Mouse (Mus musculus) kidney, embryonic 15.5 days (tissue): ENCODE results near the gene Dcpp3. TPM values are rescaled to one million over a fixed set of nuclear protein-coding genes. Genes with fewer than 3 reads are reported as not detected.
"Not testable (repeated sequence)": the region's sequence is repeated elsewhere in the genome, so short reads cannot be mapped to it uniquely, and the experiment has no call there.

Source experiments
- ATAC-seq: fragments of 200-750 bp; cut with Nextera tagmentation; replicated peaks from 2 replicates; pipeline ENCODE4 v1.8.0; 2017; ENCODE audit warnings: moderate TSS enrichment; ENCODE audit not compliant: low FRiP score
- H3K27ac ChIP-seq: fragments of 300-500 bp; sonication (generic); 2 replicates; pipeline ENCODE4 v1.5.1; 2015; ENCODE audit warnings: mild to moderate bottlenecking, inconsistent platforms
- H3K27me3 ChIP-seq: fragments of 300-500 bp; sonication (generic); 2 replicates; pipeline ENCODE4 v1.6.1; 2015; ENCODE audit warnings: inconsistent platforms
- H3K36me3 ChIP-seq: fragments of 300-500 bp; sonication (generic); 2 replicates; pipeline ENCODE4 v1.6.1; 2015; ENCODE audit warnings: inconsistent platforms
- H3K4me1 ChIP-seq: fragments of 300-500 bp; sonication (generic); 2 replicates; pipeline ENCODE4 v1.6.1; 2015; ENCODE audit warnings: inconsistent platforms
- H3K4me2 ChIP-seq: fragments of 300-500 bp; sonication (generic); 2 replicates; pipeline ENCODE4 v1.6.1; 2015; ENCODE audit warnings: moderate library complexity, mild to moderate bottlenecking, inconsistent platforms
- H3K4me3 ChIP-seq: fragments of 300-500 bp; sonication (generic); replicated peaks from 2 replicates; pipeline ENCODE4 v1.5.1; 2015; ENCODE audit warnings: mild to moderate bottlenecking, inconsistent platforms
- H3K9ac ChIP-seq: fragments of 300-500 bp; sonication (generic); 2 replicates; pipeline ENCODE4 v1.6.1; 2015; ENCODE audit warnings: mild to moderate bottlenecking, inconsistent platforms
- H3K9me3 ChIP-seq: fragments of 300-500 bp; sonication (generic); replicated peaks from 2 replicates; pipeline ENCODE4 v1.6.1; 2016; ENCODE audit warnings: inconsistent platforms
- WGBS: fragments of 180-500 bp; shearing (Covaris S2); methylation state at CpG from one replicate; pipeline ENCODE4 v1.1.7; 2015; ENCODE audit warnings: mixed read lengths; 5-methylcytosine and 5-hydroxymethylcytosine counted together
- polyA plus RNA-seq: library from polyadenylated mRNA; unstranded; fragments of >200 nt; fragmentation: Nextera tagmentation; extraction: Ambion mirVana; gene quantifications from 2 replicates; pipeline ENCODE4 v1.2.1, GENCODE M21; 2015

The Dcpp3 gene
- not detected in 2 replicates for polyA plus RNA-seq

- not testable (repeated sequence) for H3K36me3 ChIP-seq, H3K9ac ChIP-seq, ATAC-seq, H3K27ac ChIP-seq, H3K27me3 ChIP-seq, H3K4me3 ChIP-seq, H3K4me2 ChIP-seq, H3K9me3 ChIP-seq, H3K4me1 ChIP-seq
- WGBS, result 80% methylated on average over 4 of the region's 4 CpGs
Observed at GRCm38 (mm10) chr17:23917158-23917557, at the start of gene Dcpp3. TSS of gene Dcpp3 (plus strand) at chr17:23917458.

GRCm38 (mm10) chr17:23867756-23868155 lies 49.5 kb upstream of the Dcpp3 start, which contains the start of gene Prss21:
TSS of gene Prss21 (plus strand) at chr17:23868056.
- Histone ChIP-seq H3K4me2 (no peak within 1 kb of the TSS), H3K4me3 (no peak within 1 kb of the TSS), H3K27ac (no peak within 1 kb of the TSS), H3K9ac (no peak within 1 kb of the TSS), H3K27me3 (no peaks in the 10 kb centered on the region), H3K36me3 (no peaks in the 10 kb centered on the region), H3K9me3 (no peaks in the 10 kb centered on the region), H3K4me1 (no peaks in the 10 kb centered on the region)
- WGBS, result 83% methylated on average over 15 of the region's 15 CpGs
- ATAC-seq, result no peak

GRCm38 (mm10) chr17:23868513-23868912 lies 48.7 kb upstream of the Dcpp3 start:
- no peak for ATAC-seq
- H3K4me1 ChIP-seq, result no peaks in the 10 kb centered on the region
- no peaks in the 10 kb centered on the region for H3K36me3 ChIP-seq
- H3K27ac ChIP-seq, result no peak overlapping the region
- no peaks in the 10 kb centered on the region for H3K9me3 ChIP-seq
- no peaks in the 10 kb centered on the region for H3K27me3 ChIP-seq
- 85% methylated on average over 11 of the region's 11 CpGs for WGBS
- no peak overlapping the region for H3K4me2 ChIP-seq
- no peak overlapping the region for H3K9ac ChIP-seq
- no peak overlapping the region for H3K4me3 ChIP-seq

GRCm38 (mm10) chr17:23873884-23874856 lies 43.1 kb upstream of the Dcpp3 start:
- Histone ChIP-seq H3K9me3 (no peaks in the 10 kb centered on the region), H3K27me3 (no peaks in the 10 kb centered on the region), H3K9ac (no peak overlapping the region), H3K36me3 (no peaks in the 10 kb centered on the region), H3K4me2 (no peak overlapping the region), H3K27ac (no peak overlapping the region), H3K4me1 (no peaks in the 10 kb centered on the region; the same call in 1 of the 2 replicates), H3K4me3 (no peak overlapping the region)
- 43% methylated on average over 8 of the region's 8 CpGs for WGBS
- ATAC-seq, result peak; percentile 36; the same call in 1 of the 2 replicates

GRCm38 (mm10) chr17:23876741-23877140 lies 40.5 kb upstream of the Dcpp3 start:
- no peak for ATAC-seq
- 56% methylated on average over 3 of the region's 3 CpGs for WGBS
- H3K27me3 ChIP-seq, result no peaks in the 10 kb centered on the region

GRCm38 (mm10) chr17:23877166-23877565 lies 40.1 kb upstream of the Dcpp3 start:
- Histone ChIP-seq H3K4me3 (no peak overlapping the region), H3K27ac (no peak overlapping the region), H3K27me3 (no peaks in the 10 kb centered on the region), H3K9ac (no peak overlapping the region), H3K4me2 (no peak overlapping the region), H3K9me3 (no peaks in the 10 kb centered on the region), H3K36me3 (no peaks in the 10 kb centered on the region), H3K4me1 (no peaks in the 10 kb centered on the region; the same call in 1 of the 2 replicates)
- WGBS, result 85% methylated on average over 2 of the region's 2 CpGs
- ATAC-seq, result no peak

More at GRCm38 (mm10) chr17:23876741-23877140, 40.5 kb upstream of the Dcpp3 start:
- Histone ChIP-seq H3K9me3 (no peaks in the 10 kb centered on the region), H3K36me3 (no peaks in the 10 kb centered on the region), H3K27ac (no peak overlapping the region), H3K4me2 (no peak overlapping the region), H3K4me1 (no peaks in the 10 kb centered on the region; the same call in 1 of the 2 replicates), H3K4me3 (no peak overlapping the region), H3K9ac (no peak overlapping the region)

- 71% methylated on average over 4 of the region's 4 CpGs for WGBS
- not testable (repeated sequence) for ATAC-seq, H3K4me3 ChIP-seq, H3K4me1 ChIP-seq, H3K9me3 ChIP-seq, H3K27ac ChIP-seq, H3K9ac ChIP-seq, H3K36me3 ChIP-seq, H3K4me2 ChIP-seq, H3K27me3 ChIP-seq
Observed at GRCm38 (mm10) chr17:23880576-23880975, 36.7 kb upstream of the Dcpp3 start, which contains the start of the genes Dcpp1 and Dcpp2. TSS of gene Dcpp1 (plus strand) at chr17:23880876. TSS of gene Dcpp2 (plus strand) at chr17:23880880.

GRCm38 (mm10) chr17:23924531-23925007 lies 7.3 kb downstream of the Dcpp3 start:
- peaks cover 10% of the 10 kb centered on the region for H3K4me1 ChIP-seq

GRCm38 (mm10) chr17:23925090-23925493 lies 7.8 kb downstream of the Dcpp3 start:
- no peaks in the 10 kb centered on the region for H3K36me3 ChIP-seq
- ATAC-seq, result peak; percentile 74
- peaks cover 10% of the 10 kb centered on the region for H3K4me1 ChIP-seq
- under 1% methylated on average over 14 of the region's 14 CpGs for WGBS
- no peaks in the 10 kb centered on the region for H3K27me3 ChIP-seq
- peak overlapping the region; percentile 56 for H3K4me3 ChIP-seq
- H3K27ac ChIP-seq, result peak overlapping the region; percentile 97
- H3K9ac ChIP-seq, result peak overlapping the region; percentile 61
- no peaks in the 10 kb centered on the region for H3K9me3 ChIP-seq
- peak overlapping the region; percentile 83 for H3K4me2 ChIP-seq

More at GRCm38 (mm10) chr17:23924531-23925007, 7.3 kb downstream of the Dcpp3 start:
- no peaks in the 10 kb centered on the region for H3K27me3 ChIP-seq
- H3K9me3 ChIP-seq, result no peaks in the 10 kb centered on the region
- peak overlapping the region; percentile 83 for H3K4me2 ChIP-seq
- ATAC-seq, result peak; percentile 100
- whole genome bisulfite sequencing, result under 1% methylated on average over 28 of the region's 29 CpGs
- peak overlapping the region; percentile 97 for H3K27ac ChIP-seq
- H3K9ac ChIP-seq, result peak overlapping the region; percentile 61
- H3K4me3 ChIP-seq, result peak overlapping the region; percentile 56
- no peaks in the 10 kb centered on the region for H3K36me3 ChIP-seq

GRCm38 (mm10) chr17:23931157-23931556 lies 13.9 kb downstream of the Dcpp3 start:
- H3K4me2 ChIP-seq, result no peak overlapping the region
- ATAC-seq, result no peak
- no peaks in the 10 kb centered on the region for H3K36me3 ChIP-seq
- no peaks in the 10 kb centered on the region for H3K27me3 ChIP-seq
- no peak overlapping the region for H3K27ac ChIP-seq
- no peaks in the 10 kb centered on the region for H3K4me1 ChIP-seq
- WGBS, result 70% methylated on average over 5 of the region's 5 CpGs
- no peak overlapping the region for H3K9ac ChIP-seq
- H3K9me3 ChIP-seq, result no peaks in the 10 kb centered on the region
- no peak overlapping the region for H3K4me3 ChIP-seq

- Histone ChIP-seq H3K4me1 (no peaks in the 10 kb centered on the region), H3K27ac (no peak within 1 kb of the TSS), H3K9me3 (no peaks in the 10 kb centered on the region), H3K36me3 (no peaks in the 10 kb centered on the region), H3K27me3 (no peaks in the 10 kb centered on the region), H3K4me3 (no peak within 1 kb of the TSS), H3K4me2 (no peak within 1 kb of the TSS), H3K9ac (no peak within 1 kb of the TSS)
- ATAC-seq, result no peak
Observed at GRCm38 (mm10) chr17:23941372-23941771, 24.1 kb downstream of the Dcpp3 start, which contains the start of gene Sbp. TSS of gene Sbp (plus strand) at chr17:23941672.

GRCm38 (mm10) chr17:23947486-23947885 lies 30.2 kb downstream of the Dcpp3 start:
- H3K9me3 ChIP-seq, H3K27ac ChIP-seq, H3K9ac ChIP-seq, H3K4me1 ChIP-seq, ATAC-seq, H3K36me3 ChIP-seq, H3K4me3 ChIP-seq, H3K27me3 ChIP-seq, H3K4me2 ChIP-seq: not testable (repeated sequence)
- WGBS, result 82% methylated on average over 4 of the region's 4 CpGs
